Mouse (Mus musculus) brain, embryonic 14.5 days (tissue): ENCODE data around the gene Klre1.

ENCODE experiments used
- CTCF ChIP-seq: fragments of 200-500 bp; IDR thresholded peaks from 2 replicates; pipeline ENCODE4 v1.5.1; 2012; ENCODE audit warnings: inconsistent platforms, mild to moderate bottlenecking, moderate library complexity, borderline replicate concordance; ENCODE audit not compliant: insufficient read depth, insufficient read length; ENCODE audit errors: extremely low read depth
- POLR2A ChIP-seq: fragments of 200-500 bp; IDR thresholded peaks from 2 replicates; pipeline ENCODE4 v1.6.1; 2012; ENCODE audit warnings: mild to moderate bottlenecking, inconsistent platforms, borderline replicate concordance; ENCODE audit not compliant: poor library complexity, insufficient read depth, insufficient read length, severe bottlenecking; ENCODE audit errors: extremely low read depth

DNA sequence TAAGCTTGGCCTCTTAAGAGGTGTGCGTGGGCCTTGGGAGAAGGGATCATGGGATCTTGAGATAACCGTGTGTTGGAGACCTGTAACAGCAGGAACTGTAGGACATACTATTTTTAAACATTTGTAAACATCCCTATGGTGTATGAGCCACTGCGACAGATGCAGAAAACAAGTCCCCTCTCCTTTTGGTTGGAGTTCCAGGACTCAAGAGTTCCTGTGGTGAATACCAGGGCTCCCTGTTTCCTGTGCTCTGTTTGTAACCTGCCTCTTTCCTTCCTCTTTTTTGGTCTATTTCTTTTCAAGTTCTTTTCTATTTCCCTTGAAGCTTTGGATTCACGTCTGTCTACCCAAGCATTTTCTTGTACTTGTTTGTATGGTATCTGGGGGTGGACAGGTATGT, 42.0 kb upstream of the Klre1 start:
- TF ChIP-seq CTCF (no peak), POLR2A (no peak)
